Mouse (Mus musculus) CH12.LX (cell line): ENCODE results near the gene Ms4a14. TPM values are rescaled to one million over a fixed set of nuclear protein-coding genes. Genes with fewer than 3 reads are reported as not detected.

Experiments
- DNase-seq: peaks from one replicate; pipeline ENCODE4 v3.0.0-alpha.2; 2013; ENCODE audit errors: extremely low read depth
- H3K27ac ChIP-seq: 2 replicates; pipeline ENCODE4 v1.5.1; 2012; ENCODE audit warnings: low read depth, mild to moderate bottlenecking, control low read depth, moderate library complexity; ENCODE audit not compliant: insufficient read depth
- H3K27me3 ChIP-seq: replicated peaks from 2 replicates; pipeline ENCODE3; 2012; ENCODE audit warnings: inconsistent platforms
- H3K36me3 ChIP-seq, 2 experiments: replicated peaks in 1 of 2; 2 replicates each; pipeline versions ENCODE3 to v1.6.1; 2012; ENCODE audit warnings: inconsistent platforms in 1 of 2, low read length in 1 of 2, mild to moderate bottlenecking in 1 of 2, mixed read lengths in 1 of 2, moderate library complexity in 1 of 2; ENCODE audit not compliant: control insufficient read depth in 1 of 2, insufficient read depth in 1 of 2
- H3K4me1 ChIP-seq, 2 experiments: 2 replicates each; pipeline ENCODE4 v1.6.1; 2012; ENCODE audit warnings: inconsistent platforms in 1 of 2, moderate library complexity in 1 of 2; ENCODE audit not compliant: insufficient read depth in 2 of 2, control insufficient read depth in 1 of 2
- H3K4me2 ChIP-seq: 2 replicates; pipeline ENCODE4 v1.6.1; 2012; ENCODE audit warnings: low read depth, mild to moderate bottlenecking, control low read depth; ENCODE audit not compliant: poor library complexity, insufficient read depth, severe bottlenecking
- H3K4me3 ChIP-seq, 3 experiments: fragments of 150-350 bp in 1 of 3; sonication (generic) in 1 of 3; replicated peaks in 1 of 3; 2 replicates each; pipeline versions ENCODE3 to v1.5.1; 2011 to 2012; ENCODE audit warnings: low read depth in 2 of 3, low read length in 2 of 3, mild to moderate bottlenecking in 2 of 3, moderate library complexity in 2 of 3, control low read depth in 1 of 3, improper control_type of control experiment in 1 of 3, inconsistent platforms in 1 of 3, mixed read lengths in 1 of 3; ENCODE audit not compliant: poor library complexity in 1 of 3
- H3K79me2 ChIP-seq: replicated peaks from 2 replicates; pipeline ENCODE4 v1.6.1; 2012; ENCODE audit warnings: mild to moderate bottlenecking, moderate library complexity; ENCODE audit not compliant: control insufficient read depth, poor library complexity, insufficient read depth, severe bottlenecking; ENCODE audit errors: extremely low read depth
- H3K9ac ChIP-seq: 2 replicates; pipeline ENCODE4 v1.6.1; 2012; ENCODE audit warnings: low read depth, mild to moderate bottlenecking, control low read depth, moderate library complexity; ENCODE audit not compliant: insufficient read depth
- H3K9me3 ChIP-seq: replicated peaks from 2 replicates; pipeline ENCODE3; 2012; ENCODE audit warnings: low read length, inconsistent platforms, mixed read lengths
- BHLHE40 ChIP-seq: IDR thresholded peaks from 2 replicates; pipeline ENCODE4 v1.6.1; 2011; ENCODE audit warnings: mild to moderate bottlenecking, low read depth, low read length, improper control_type of control experiment
- CHD1 ChIP-seq: IDR thresholded peaks from 2 replicates; pipeline ENCODE4 v1.6.1; 2012; ENCODE audit warnings: low read depth, low read length, improper control_type of control experiment, inconsistent platforms
- CHD2 ChIP-seq: IDR thresholded peaks from 2 replicates; pipeline ENCODE4 v1.6.1; 2011; ENCODE audit warnings: low read length, improper control_type of control experiment
- CTCF ChIP-seq, 2 experiments: IDR thresholded peaks in 1 of 2; conservative IDR thresholded peaks in 1 of 2; 2 replicates each; pipeline ENCODE4 v1.5.1; 2011 to 2012; ENCODE audit warnings: low read depth in 2 of 2, low read length in 2 of 2, improper control_type of control experiment in 1 of 2, inconsistent platforms in 1 of 2, mild to moderate bottlenecking in 1 of 2, moderate library complexity in 1 of 2
- E2F4 ChIP-seq: IDR thresholded peaks from 2 replicates; pipeline ENCODE4 v1.6.1; 2011; ENCODE audit warnings: low read depth, low read length, improper control_type of control experiment; ENCODE audit not compliant: insufficient replicate concordance
- ETS1 ChIP-seq: conservative IDR thresholded peaks from 2 replicates; pipeline ENCODE4 v1.6.1; 2012; ENCODE audit warnings: low read depth, mild to moderate bottlenecking, inconsistent platforms, low read length, improper control_type of control experiment, moderate library complexity
- GABPA ChIP-seq: IDR thresholded peaks from 2 replicates; pipeline ENCODE4 v1.6.1; 2012; ENCODE audit warnings: low read depth, low read length, improper control_type of control experiment, inconsistent platforms; ENCODE audit not compliant: insufficient replicate concordance
- IRF4 ChIP-seq: IDR thresholded peaks from 2 replicates; pipeline ENCODE4 v1.6.1; 2014; ENCODE audit warnings: low read depth, mild to moderate bottlenecking, inconsistent platforms, low read length, improper control_type of control experiment
- JUN ChIP-seq: IDR thresholded peaks from 2 replicates; pipeline ENCODE4 v1.6.1; 2011; ENCODE audit warnings: low read depth, mild to moderate bottlenecking, low read length, improper control_type of control experiment, moderate library complexity; ENCODE audit not compliant: insufficient read depth
- JUND ChIP-seq: conservative IDR thresholded peaks from 2 replicates; pipeline ENCODE4 v1.6.1; 2011; ENCODE audit warnings: low read depth, low read length, improper control_type of control experiment
- KAT2A ChIP-seq: IDR thresholded peaks from 2 replicates; pipeline ENCODE4 v1.6.1; 2012; ENCODE audit warnings: low read length, improper control_type of control experiment, inconsistent platforms; ENCODE audit not compliant: insufficient replicate concordance
- MAX ChIP-seq: IDR thresholded peaks from 2 replicates; pipeline ENCODE4 v1.6.1; 2011; ENCODE audit warnings: low read length, improper control_type of control experiment
- MAZ ChIP-seq: IDR thresholded peaks from 2 replicates; pipeline ENCODE4 v1.6.1; 2012; ENCODE audit warnings: low read depth, mild to moderate bottlenecking, inconsistent platforms, low read length, improper control_type of control experiment, moderate library complexity
- MEF2A ChIP-seq: IDR thresholded peaks from 2 replicates; pipeline ENCODE4 v1.6.1; 2014; ENCODE audit warnings: low read depth, mild to moderate bottlenecking, inconsistent platforms, low read length, improper control_type of control experiment, borderline replicate concordance
- MXI1 ChIP-seq: IDR thresholded peaks from 2 replicates; pipeline ENCODE4 v1.6.1; 2011; ENCODE audit warnings: mild to moderate bottlenecking, low read depth, low read length, improper control_type of control experiment
- NELFE ChIP-seq: IDR thresholded peaks from 2 replicates; pipeline ENCODE4 v1.6.1; 2011; ENCODE audit warnings: low read depth, low read length, improper control_type of control experiment
- PAX5 ChIP-seq: IDR thresholded peaks from 2 replicates; pipeline ENCODE4 v1.6.1; 2012; ENCODE audit warnings: low read length, inconsistent platforms, mixed read lengths
- POLR2A ChIP-seq: IDR thresholded peaks from 2 replicates; pipeline ENCODE4 v1.6.1; 2011; ENCODE audit warnings: low read depth, mild to moderate bottlenecking, improper control_type of control experiment, low read length
- RAD21 ChIP-seq: IDR thresholded peaks from 2 replicates; pipeline ENCODE4 v1.6.1; 2011; ENCODE audit warnings: low read depth, mild to moderate bottlenecking, low read length, improper control_type of control experiment, moderate library complexity
- RCOR1 ChIP-seq: conservative IDR thresholded peaks from 2 replicates; pipeline ENCODE4 v1.6.1; 2012; ENCODE audit warnings: low read depth, mild to moderate bottlenecking, inconsistent platforms, low read length, improper control_type of control experiment
- SIN3A ChIP-seq: IDR thresholded peaks from 2 replicates; pipeline ENCODE4 v1.6.1; 2012; ENCODE audit warnings: low read length, improper control_type of control experiment, inconsistent platforms
- SMC3 ChIP-seq: IDR thresholded peaks from 2 replicates; pipeline ENCODE4 v1.6.1; 2011; ENCODE audit warnings: low read depth, low read length, improper control_type of control experiment
- TBP ChIP-seq: conservative IDR thresholded peaks from 2 replicates; pipeline ENCODE4 v1.6.1; 2011; ENCODE audit warnings: low read depth, low read length, improper control_type of control experiment
- TCF12 ChIP-seq: IDR thresholded peaks from 2 replicates; pipeline ENCODE4 v1.6.1; 2014; ENCODE audit warnings: low read depth, mild to moderate bottlenecking, inconsistent platforms, low read length, improper control_type of control experiment
- USF1 ChIP-seq: IDR thresholded peaks from 2 replicates; pipeline ENCODE4 v1.6.1; 2014; ENCODE audit warnings: low read depth, mild to moderate bottlenecking, inconsistent platforms, low read length, improper control_type of control experiment
- USF2 ChIP-seq: conservative IDR thresholded peaks from 2 replicates; pipeline ENCODE4 v1.6.1; 2011; ENCODE audit warnings: low read depth, low read length, improper control_type of control experiment
- ZC3H11A ChIP-seq: IDR thresholded peaks from 2 replicates; pipeline ENCODE4 v1.6.1; 2012; ENCODE audit warnings: low read depth, mild to moderate bottlenecking, inconsistent platforms, low read length, improper control_type of control experiment
- ZNF384 ChIP-seq: IDR thresholded peaks from 2 replicates; pipeline ENCODE4 v1.6.1; 2012; ENCODE audit warnings: low read depth, low read length, improper control_type of control experiment, inconsistent platforms
- dilution Hi-C: fragments of 300-500 bp; cut with MboI; formaldehyde crosslinking; loops from 2 replicates; pipeline ENCODE4 v1.14.3; 2020; ENCODE audit warnings: low sequenced_read_pairs; ENCODE audit not compliant: extremely low pct_unique_long_range_greater_than_20kb, extremely low pct_ligation_motif_present
- in situ Hi-C: fragments of 300-500 bp; cut with MboI; formaldehyde crosslinking; loops from 3 replicates; pipeline ENCODE4 v1.14.3; 2019; ENCODE audit warnings: low sequenced_read_pairs, low pct_ligation_motif_present, low pct_unique_long_range_greater_than_20kb, mixed read lengths
- polyA plus RNA-seq: library from polyadenylated mRNA; unstranded; fragments of >175 nt; gene quantifications from 2 replicates; pipeline ENCODE4 v1.2.1, GENCODE M21; 2012; ENCODE audit warnings: low read depth; ENCODE audit not compliant: insufficient read length
- total RNA-seq, 2 experiments: library from RNA; depleted of rRNA; stranded (reverse); fragments of 300-350 nt in 1 of 2; fragments of >200 nt in 1 of 2; gene quantifications; 2 replicates each; pipeline ENCODE4 v1.2.3; 2012 to 2014

Gene Ms4a14
- total and polyA plus RNA-seq, 3 experiments, result 0.17 TPM; not detected in 2

GRCm38 (mm10) chr19:11266956-11267355, 47.3 kb downstream of the Ms4a14 start:
- no peaks in the 10 kb centered on the region for H3K9me3 ChIP-seq
- peaks cover 0 to 10% of the 10 kb centered on the region in 2 experiments for H3K36me3 ChIP-seq
- in situ Hi-C loops (no loop called here), dilution Hi-C loops (no loop called here)
- peak overlapping the region; percentile 80 for H3K4me2 ChIP-seq
- no peak overlapping the region for H3K9ac ChIP-seq
- H3K79me2 ChIP-seq, result peaks cover 28% of the 10 kb centered on the region
- DNase-seq, result peak; percentile 75
- H3K27me3 ChIP-seq, result no peaks in the 10 kb centered on the region
- no peak overlapping the region for H3K4me3 ChIP-seq
- TF ChIP-seq RCOR1, result no peak
- no peak for TF ChIP-seq ZNF384
- TF ChIP-seq SIN3A, result 0 out of 2 replicates have a peak, but pooled peaks have one; percentile 59
- 0 out of 2 replicates have a peak, but pooled peaks have one; percentile 25 for TF ChIP-seq JUND
- 0 out of 2 replicates have a peak, but pooled peaks have one; percentile 66 for TF ChIP-seq MAZ
- TF ChIP-seq BHLHE40, result peak; percentile 33; the same call in 1 of the 2 replicates
- 0 out of 2 replicates have a peak, but pooled peaks have one; percentile 16 for TF ChIP-seq CHD2
- no peak for TF ChIP-seq NELFE
- TF ChIP-seq JUN, result 0 out of 2 replicates have a peak, but pooled peaks have one; percentile 26
- TF ChIP-seq MXI1, result no peak
- no peak for TF ChIP-seq TBP
- TF ChIP-seq POLR2A, result no peak; the same call in 1 of the 2 replicates
- TF ChIP-seq MEF2A, result peak; percentile 57; the same call in 1 of the 2 replicates
- 0 out of 2 replicates have a peak, but pooled peaks have one; percentile 59 for TF ChIP-seq TCF12
- TF ChIP-seq KAT2A, result 0 out of 2 replicates have a peak, but pooled peaks have one; percentile 42
- no peak for TF ChIP-seq RAD21
- TF ChIP-seq IRF4, result peak; percentile 60
- peak; percentile 89 for TF ChIP-seq ETS1
- TF ChIP-seq USF2, result no peak
- peaks cover 8 to 25% of the 10 kb centered on the region in 2 experiments for H3K4me1 ChIP-seq
- H3K27ac ChIP-seq, result peak overlapping the region; percentile 67; the same call in 1 of the 2 replicates

GRCm38 (mm10) chr19:11266052-11266845, 48.0 kb downstream of the Ms4a14 start, which contains the start of gene Ms4a1:
Gene Ms4a1 (minus strand): TSS chr19:11266241.
- dilution Hi-C loops (no loop called here), in situ Hi-C loops (no loop called here)
- peak; percentile 97 for DNase-seq
- peaks cover 7 to 29% of the 10 kb centered on the region in 2 experiments; a peak in 3 of 4 replicates for H3K4me1 ChIP-seq
- H3K27ac ChIP-seq, result peak within 1 kb of the TSS; percentile 87
- H3K79me2 ChIP-seq, result peaks cover 28% of the 10 kb centered on the region
- no peaks in the 10 kb centered on the region for H3K27me3 ChIP-seq
- H3K4me2 ChIP-seq, result peak within 1 kb of the TSS; percentile 80
- H3K4me3 ChIP-seq, result peak within 1 kb of the TSS; percentile 54 to 74 (median 70)
- H3K9ac ChIP-seq, result peak within 1 kb of the TSS; percentile 50
- H3K36me3 ChIP-seq, result peaks cover 0 to 14% of the 10 kb centered on the region in 2 experiments
- H3K9me3 ChIP-seq, result no peaks in the 10 kb centered on the region
- TF ChIP-seq GABPA (no peak), USF1 (peak; percentile 92), NELFE (peak; percentile 77), CHD1 (no peak; the same call in 1 of the 2 replicates), MAZ (peak; percentile 78), SMC3 (no peak), RCOR1 (no peak; the same call in 1 of the 2 replicates), E2F4 (no peak), JUND (peak; percentile 48), MAX (peak; percentile 96), ZC3H11A (no peak), POLR2A (peak; percentile 82), ETS1 (peak; percentile 90), RAD21 (no peak; the same call in 1 of the 2 replicates), PAX5 (no peak), USF2 (peak; percentile 96), CTCF (conservative IDR thresholded peaks at IDR 0.05 in 1 of 2, IDR thresholded peaks at IDR 0.05 in 1 of 2; ENCODE audit: low read depth in 2 of 2, low read length in 2 of 2) (no peak), TBP (peak; percentile 88), SIN3A (no peak; the same call in 1 of the 2 replicates), TCF12 (peak; percentile 86), MEF2A (peak; percentile 96)
